Mouse (Mus musculus) myocyte (in vitro differentiated cells): ENCODE results near the gene Fbxo21.

ENCODE experiments used
- CEBPB ChIP-seq: IDR thresholded peaks from 2 replicates; pipeline ENCODE4 v1.6.1; 2011; ENCODE audit warnings: mild to moderate bottlenecking, moderate library complexity; ENCODE audit not compliant: poor library complexity, insufficient read depth, severe bottlenecking
- E2F4 ChIP-seq: IDR thresholded peaks from one replicate; pipeline ENCODE4 v1.6.1; 2011; ENCODE audit warnings: mild to moderate bottlenecking, control low read depth, moderate library complexity; ENCODE audit not compliant: insufficient read depth
- MAX ChIP-seq: IDR thresholded peaks from one replicate; pipeline ENCODE4 v1.6.1; 2011; ENCODE audit warnings: low read depth, mild to moderate bottlenecking, control low read depth
- MYOD1 ChIP-seq, 3 experiments: IDR thresholded peaks; one replicate each; pipeline ENCODE4 v1.6.1; 2011; ENCODE audit warnings: control low read depth in 2 of 3, low read depth in 2 of 3, mild to moderate bottlenecking in 2 of 3, moderate library complexity in 1 of 3; ENCODE audit not compliant: insufficient read length in 2 of 3, control insufficient read depth in 1 of 3
- MYOG ChIP-seq, 3 experiments: IDR thresholded peaks; one replicate each; pipeline ENCODE4 v1.6.1; 2011; ENCODE audit warnings: control low read depth in 2 of 3, low read depth in 2 of 3, mild to moderate bottlenecking in 2 of 3; ENCODE audit not compliant: insufficient read length in 2 of 3, control insufficient read depth in 1 of 3, insufficient read depth in 1 of 3
- POLR2A ChIP-seq: IDR thresholded peaks from one replicate; pipeline ENCODE4 v1.6.1; 2011; ENCODE audit warnings: low read depth, mild to moderate bottlenecking, control low read depth, moderate library complexity; ENCODE audit not compliant: insufficient read length
- POLR2AphosphoS2 ChIP-seq: IDR thresholded peaks from one replicate; pipeline ENCODE4 v1.6.1; 2011; ENCODE audit warnings: low read depth, control low read depth; ENCODE audit not compliant: insufficient read length
- REST ChIP-seq: IDR thresholded peaks from one replicate; pipeline ENCODE4 v1.6.1; 2011; ENCODE audit warnings: mild to moderate bottlenecking, control low read depth, moderate library complexity; ENCODE audit not compliant: insufficient read depth, insufficient read length
- SRF ChIP-seq: IDR thresholded peaks from one replicate; pipeline ENCODE4 v1.6.1; 2011; ENCODE audit warnings: low read depth; ENCODE audit not compliant: control insufficient read depth, insufficient read length
- TCF12 ChIP-seq: IDR thresholded peaks from one replicate; pipeline ENCODE4 v1.6.1; 2011; ENCODE audit warnings: mild to moderate bottlenecking, control low read depth; ENCODE audit not compliant: poor library complexity, insufficient read depth, severe bottlenecking
- TCF3 ChIP-seq: IDR thresholded peaks from one replicate; pipeline ENCODE4 v1.6.1; 2011; ENCODE audit warnings: low read depth, control low read depth; ENCODE audit not compliant: insufficient read length
- USF1 ChIP-seq: IDR thresholded peaks from one replicate; pipeline ENCODE4 v1.6.1; 2011; ENCODE audit warnings: low read depth, mild to moderate bottlenecking, control low read depth, moderate library complexity

- TF ChIP-seq TCF12 = no peak
- no peak for TF ChIP-seq MAX
- no peak for TF ChIP-seq POLR2A
- TF ChIP-seq USF1 = no peak
- no peak for TF ChIP-seq REST
- no peak for TF ChIP-seq E2F4
- no peak for TF ChIP-seq SRF
- TF ChIP-seq MYOD1 (IDR thresholded peaks at IDR 0.05; ENCODE audit: control insufficient read depth in 1 of 3, insufficient read length in 2 of 3, low read depth in 2 of 3) = no peak
- no peak for TF ChIP-seq POLR2AphosphoS2
- TF ChIP-seq MYOG (IDR thresholded peaks at IDR 0.05; ENCODE audit: control insufficient read depth in 1 of 3, insufficient read depth in 1 of 3, insufficient read length in 2 of 3, low read depth in 2 of 3) = no peak
- no peak for TF ChIP-seq CEBPB
- no peak for TF ChIP-seq TCF3
Observed at GRCm38 (mm10) chr5:118004619-118005018, 28.1 kb downstream of the Fbxo21 start.
